Mouse (Mus musculus): ENCODE data around the gene Gm44805. TPM values are rescaled to one million over a fixed set of nuclear protein-coding genes. Genes with fewer than 3 reads are reported as not detected.

The Gm44805 gene
- polyA plus RNA-seq, 1 experiment from 2014 or later = not detected

DNA sequence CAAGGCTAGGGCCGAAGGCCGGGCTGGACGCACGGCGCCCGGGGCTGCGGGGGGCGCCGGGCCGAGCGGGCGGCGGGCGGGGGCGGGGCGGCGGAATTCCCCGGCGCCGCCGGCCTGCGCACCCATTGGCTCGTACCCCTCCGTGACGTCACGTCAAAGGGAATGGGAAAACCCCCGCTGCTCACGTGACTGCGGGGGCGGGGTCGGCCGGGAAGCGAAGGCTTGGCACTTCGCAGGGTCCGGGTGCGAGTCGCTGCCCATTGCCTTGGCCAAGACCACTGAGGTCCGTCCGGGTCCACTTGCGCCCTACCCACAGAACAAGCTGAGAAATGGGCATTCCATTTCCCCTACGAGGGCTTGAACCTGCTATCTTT is 51.9 kb downstream of the Gm44805 start, which contains the start of gene Relb:
Gene Relb (minus strand): TSS at position 78 of the 374 bp plus-strand sequence.
- H3K4me2 ChIP-seq (ENCODE audit: low read depth, low read length) = peak within 1 kb of the TSS; percentile 94
- peak within 1 kb of the TSS; percentile 62; the same call in 1 of the 2 replicates for H3K27ac ChIP-seq (replicated peaks; ENCODE audit: low read depth, low read length)
- DNase-seq (ENCODE audit: low spot score) = peak; percentile 94
- H3K4me1 ChIP-seq (ENCODE audit: control insufficient read depth, insufficient read depth, low read length) = no peaks in the 10 kb centered on the region
- peak within 1 kb of the TSS; percentile 72 for H3K4me3 ChIP-seq (ENCODE audit: low read depth, low read length)
- H3K9ac ChIP-seq (replicated peaks; ENCODE audit: low read length) = peak within 1 kb of the TSS; percentile 50
- peaks cover under 1% of the 10 kb centered on the region; the same call in 1 of the 2 replicates for H3K36me3 ChIP-seq (replicated peaks; ENCODE audit: control insufficient read depth, insufficient read depth, low read depth, low read length)
- ATAC-seq (replicated peaks; ENCODE audit: insufficient number of reproducible peaks, low FRiP score, low TSS enrichment, low read depth) = peak; percentile 34
- no peaks in the 10 kb centered on the region for H3K9me3 ChIP-seq (replicated peaks; ENCODE audit: control insufficient read depth, low read length)
- under 1% methylated on average over 27 of the region's 41 CpGs for WGBS
- no peaks in the 10 kb centered on the region for H3K27me3 ChIP-seq (ENCODE audit: control insufficient read depth, insufficient read depth, low read length)

DNA sequence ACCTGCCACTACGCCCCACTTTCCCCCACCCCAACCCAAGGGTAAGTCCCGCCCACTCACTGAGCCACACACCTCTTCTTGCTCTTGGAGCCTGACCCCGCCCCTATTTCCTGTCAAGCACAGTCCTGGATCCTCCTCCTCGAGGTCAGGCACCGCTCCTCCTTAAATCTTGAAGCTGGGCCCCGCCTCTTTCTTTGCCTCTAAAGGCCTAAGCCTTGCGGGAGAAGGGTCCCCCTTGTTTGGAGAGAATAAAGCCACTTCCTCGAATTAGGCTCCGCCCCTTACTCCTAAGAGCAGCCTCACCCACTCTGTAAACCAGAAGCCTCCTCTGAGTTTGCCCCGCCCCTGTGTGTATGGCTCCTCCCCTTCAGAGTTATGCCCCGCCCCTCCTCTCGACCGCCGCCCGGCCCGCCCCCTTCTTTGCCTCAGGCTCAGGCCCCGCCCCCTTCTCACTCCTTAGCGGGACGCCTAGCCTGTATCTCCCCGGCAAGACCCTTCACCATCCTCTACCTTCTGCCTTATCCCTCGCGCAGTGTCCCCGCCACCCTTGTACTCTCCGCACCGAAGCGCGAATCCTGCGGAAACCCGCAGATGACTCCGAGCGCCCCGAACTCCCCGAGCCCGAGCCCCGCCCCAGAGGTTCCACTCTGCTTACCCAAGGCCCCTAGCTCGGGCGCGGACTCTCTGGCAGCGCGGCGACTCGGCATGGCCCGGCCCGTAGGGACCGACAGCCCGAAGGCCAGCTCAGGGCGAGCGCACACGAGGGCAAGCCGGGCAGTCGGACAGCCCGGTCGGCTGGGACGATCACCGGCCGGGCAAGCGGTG is 52.5 kb downstream of the Gm44805 start:
- H3K27ac ChIP-seq (replicated peaks; ENCODE audit: low read depth, low read length) = peak overlapping the region; percentile 62; the same call in 1 of the 2 replicates
- H3K9ac ChIP-seq (replicated peaks; ENCODE audit: low read length) = peak overlapping the region; percentile 50
- H3K4me1 ChIP-seq (ENCODE audit: control insufficient read depth, insufficient read depth, low read length) = no peaks in the 10 kb centered on the region
- H3K36me3 ChIP-seq (replicated peaks; ENCODE audit: control insufficient read depth, insufficient read depth, low read depth, low read length) = no peaks in the 10 kb centered on the region
- WGBS = 1% methylated on average over 48 of the region's 57 CpGs
- H3K4me2 ChIP-seq (ENCODE audit: low read depth, low read length) = peak overlapping the region; percentile 94
- DNase-seq (ENCODE audit: low spot score) (peak; percentile 90), ATAC-seq (replicated peaks; ENCODE audit: insufficient number of reproducible peaks, low FRiP score, low TSS enrichment, low read depth) (peak; percentile 89)
- no peaks in the 10 kb centered on the region for H3K27me3 ChIP-seq (ENCODE audit: control insufficient read depth, insufficient read depth, low read length)
- H3K4me3 ChIP-seq (ENCODE audit: low read depth, low read length) = peak overlapping the region; percentile 72
- no peaks in the 10 kb centered on the region for H3K9me3 ChIP-seq (replicated peaks; ENCODE audit: control insufficient read depth, low read length)

DNA sequence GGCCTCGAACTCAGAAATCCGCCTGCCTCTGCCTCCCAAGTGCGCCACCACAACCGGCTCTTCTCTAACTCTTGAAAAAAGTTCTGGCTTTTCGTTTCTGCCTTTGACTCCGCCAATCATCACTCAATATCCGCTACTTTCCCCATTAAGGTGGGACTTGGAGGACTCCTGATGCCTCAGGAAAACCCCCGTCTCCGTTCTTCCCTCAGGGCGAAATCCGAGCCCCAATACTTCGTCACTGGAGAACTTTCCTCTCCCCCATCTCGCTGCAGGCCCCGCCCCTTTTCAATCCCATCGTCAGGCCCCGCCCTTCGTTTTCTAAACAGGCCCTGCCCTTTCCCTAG is 53.1 kb downstream of the Gm44805 start:
- peak overlapping the region; percentile 72 for H3K4me3 ChIP-seq (ENCODE audit: low read depth, low read length)
- H3K27ac ChIP-seq (replicated peaks; ENCODE audit: low read depth, low read length) = 0 out of 2 replicates have a peak overlapping the region, but pooled peaks have one; percentile 4
- no peak overlapping the region for H3K9ac ChIP-seq (replicated peaks; ENCODE audit: low read length)
- DNase-seq (ENCODE audit: low spot score) (no peak), ATAC-seq (replicated peaks; ENCODE audit: insufficient number of reproducible peaks, low FRiP score, low TSS enrichment, low read depth) (no peak)
- no peaks in the 10 kb centered on the region for H3K9me3 ChIP-seq (replicated peaks; ENCODE audit: control insufficient read depth, low read length)
- no peaks in the 10 kb centered on the region for H3K27me3 ChIP-seq (ENCODE audit: control insufficient read depth, insufficient read depth, low read length)
- no peaks in the 10 kb centered on the region for H3K36me3 ChIP-seq (replicated peaks; ENCODE audit: control insufficient read depth, insufficient read depth, low read depth, low read length)
- WGBS = 15% methylated on average over 17 of the region's 17 CpGs
- H3K4me2 ChIP-seq (ENCODE audit: low read depth, low read length) = peak overlapping the region; percentile 94
- H3K4me1 ChIP-seq (ENCODE audit: control insufficient read depth, insufficient read depth, low read length) = no peaks in the 10 kb centered on the region

DNA sequence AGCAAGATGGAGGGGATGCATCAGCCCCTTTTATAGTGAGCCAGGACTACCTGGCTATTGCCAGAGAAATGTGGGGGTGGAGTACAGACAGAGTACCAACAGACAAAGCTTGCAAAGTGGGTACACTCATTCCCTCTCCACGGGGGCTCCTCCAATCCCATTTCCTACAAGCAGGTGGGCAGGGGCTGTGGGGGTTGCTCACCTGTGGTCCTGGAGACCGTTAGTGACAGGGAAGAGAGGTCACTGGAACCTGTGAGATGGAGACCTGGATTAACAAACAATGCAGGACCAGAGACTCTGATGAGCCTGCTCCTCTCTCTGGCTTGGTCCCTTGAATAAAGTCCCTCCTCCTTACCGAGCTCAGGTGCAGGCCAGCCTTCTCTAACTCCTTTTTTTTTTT is 53.5 kb downstream of the Gm44805 start:
- Histone ChIP-seq H3K9me3 (replicated peaks; ENCODE audit: control insufficient read depth, low read length) (no peaks in the 10 kb centered on the region), H3K4me2 (ENCODE audit: low read depth, low read length) (no peak overlapping the region), H3K4me3 (ENCODE audit: low read depth, low read length) (no peak overlapping the region), H3K9ac (replicated peaks; ENCODE audit: low read length) (no peak overlapping the region), H3K4me1 (ENCODE audit: control insufficient read depth, insufficient read depth, low read length) (no peaks in the 10 kb centered on the region), H3K27ac (replicated peaks; ENCODE audit: low read depth, low read length) (no peak overlapping the region), H3K27me3 (ENCODE audit: control insufficient read depth, insufficient read depth, low read length) (no peaks in the 10 kb centered on the region), H3K36me3 (replicated peaks; ENCODE audit: control insufficient read depth, insufficient read depth, low read depth, low read length) (no peaks in the 10 kb centered on the region)
- DNase-seq (ENCODE audit: low spot score) = no peak
- ATAC-seq (replicated peaks; ENCODE audit: insufficient number of reproducible peaks, low FRiP score, low TSS enrichment, low read depth) = no peak
- 62% methylated on average over 3 of the region's 3 CpGs for WGBS

DNA sequence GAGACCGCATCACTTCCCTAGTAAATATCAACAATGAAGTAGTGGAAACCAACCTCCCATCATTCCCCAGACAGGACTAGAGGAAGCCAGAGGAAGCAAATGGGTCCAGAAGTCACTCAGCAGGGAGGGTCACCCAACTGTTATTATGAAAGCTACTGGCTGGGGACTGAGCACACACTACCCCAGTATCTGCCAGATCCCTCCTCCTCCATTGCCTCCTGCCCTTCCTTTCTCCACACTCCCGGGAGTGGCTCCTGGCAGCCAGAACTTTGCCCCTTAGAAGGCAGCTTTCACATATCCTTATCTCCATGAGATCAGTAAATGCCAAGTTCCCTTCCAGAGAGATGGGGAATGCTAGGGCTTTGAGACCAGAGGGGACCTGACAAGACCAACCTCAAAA is 57.8 kb downstream of the Gm44805 start:
- DNase-seq (ENCODE audit: low spot score) (no peak), ATAC-seq (replicated peaks; ENCODE audit: insufficient number of reproducible peaks, low FRiP score, low TSS enrichment, low read depth) (no peak)
- 50% methylated on average over 2 of the region's 2 CpGs for WGBS
- Histone ChIP-seq H3K4me3 (ENCODE audit: low read depth, low read length) (no peak overlapping the region), H3K4me2 (ENCODE audit: low read depth, low read length) (no peak overlapping the region), H3K9me3 (replicated peaks; ENCODE audit: control insufficient read depth, low read length) (no peaks in the 10 kb centered on the region), H3K27me3 (ENCODE audit: control insufficient read depth, insufficient read depth, low read length) (no peaks in the 10 kb centered on the region), H3K4me1 (ENCODE audit: control insufficient read depth, insufficient read depth, low read length) (no peaks in the 10 kb centered on the region), H3K36me3 (replicated peaks; ENCODE audit: control insufficient read depth, insufficient read depth, low read depth, low read length) (no peaks in the 10 kb centered on the region), H3K9ac (replicated peaks; ENCODE audit: low read length) (no peak overlapping the region), H3K27ac (replicated peaks; ENCODE audit: low read depth, low read length) (no peak overlapping the region)

DNA sequence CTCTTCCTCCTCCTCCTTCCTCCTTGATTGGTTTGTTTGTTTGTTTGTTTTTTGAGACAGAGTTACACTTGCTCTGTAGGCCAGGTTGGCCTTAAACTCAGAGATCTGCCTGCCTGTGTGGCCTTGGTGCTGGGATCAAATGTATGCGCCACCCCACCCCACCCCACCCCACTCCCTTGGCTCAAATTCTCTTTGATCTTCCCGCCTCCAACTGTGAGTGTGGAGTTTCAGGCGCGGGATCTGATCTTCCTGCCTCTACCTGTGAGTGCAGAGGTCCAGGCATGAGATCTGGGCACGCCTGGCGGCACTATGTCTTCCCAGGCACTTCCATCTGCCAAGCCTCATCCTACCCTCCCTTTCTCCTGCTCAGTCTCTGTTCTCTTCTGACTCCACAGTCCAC is 59.0 kb downstream of the Gm44805 start:
- DNase-seq (ENCODE audit: low spot score) (no peak), ATAC-seq (replicated peaks; ENCODE audit: insufficient number of reproducible peaks, low FRiP score, low TSS enrichment, low read depth) (no peak)
- no peaks in the 10 kb centered on the region for H3K27me3 ChIP-seq (ENCODE audit: control insufficient read depth, insufficient read depth, low read length)
- H3K4me1 ChIP-seq (ENCODE audit: control insufficient read depth, insufficient read depth, low read length) = no peaks in the 10 kb centered on the region
- H3K4me2 ChIP-seq (ENCODE audit: low read depth, low read length) = no peak overlapping the region
- no peak overlapping the region for H3K4me3 ChIP-seq (ENCODE audit: low read depth, low read length)
- 49% methylated on average over 6 of the region's 6 CpGs for WGBS
- no peak overlapping the region for H3K9ac ChIP-seq (replicated peaks; ENCODE audit: low read length)
- H3K27ac ChIP-seq (replicated peaks; ENCODE audit: low read depth, low read length) = no peak overlapping the region
- no peaks in the 10 kb centered on the region for H3K9me3 ChIP-seq (replicated peaks; ENCODE audit: control insufficient read depth, low read length)
- no peaks in the 10 kb centered on the region for H3K36me3 ChIP-seq (replicated peaks; ENCODE audit: control insufficient read depth, insufficient read depth, low read depth, low read length)

Other genes starting within 250 kb of the Gm44805 start
- 7.9 and 8.6 TPM in 2 replicates for gene Mark4, start 222.6 kb downstream of the Gm44805 start, polyA plus RNA-seq (2014; fragmentation: Nextera tagmentation; extraction: Ambion mirVana)
- 1.2 and 1.7 TPM in 2 replicates for gene Exoc3l2, start 218.1 kb downstream of the Gm44805 start, polyA plus RNA-seq (2014; fragmentation: Nextera tagmentation; extraction: Ambion mirVana)
- gene Bloc1s3, start 173.1 kb downstream of the Gm44805 start, polyA plus RNA-seq (2014; fragmentation: Nextera tagmentation; extraction: Ambion mirVana) = 2.3 and 2.6 TPM in 2 replicates
- 51.7 and 58.2 TPM in 2 replicates for gene Trappc6a, start 173.0 kb downstream of the Gm44805 start, polyA plus RNA-seq (2014; fragmentation: Nextera tagmentation; extraction: Ambion mirVana)
- gene Nkpd1, start 163.6 kb downstream of the Gm44805 start, polyA plus RNA-seq (2014; fragmentation: Nextera tagmentation; extraction: Ambion mirVana) = 0.08 TPM in 1 of 2 replicates, not detected in the other
- 3.6 and 3.7 TPM in 2 replicates for gene Ppp1r37, start 118.3 kb downstream of the Gm44805 start, polyA plus RNA-seq (2014; fragmentation: Nextera tagmentation; extraction: Ambion mirVana)
- gene Zfp296, start 104.1 kb downstream of the Gm44805 start, polyA plus RNA-seq (2014; fragmentation: Nextera tagmentation; extraction: Ambion mirVana) = 0.22 and 0.31 TPM in 2 replicates
- 158 and 167 TPM in 2 replicates for gene Gemin7, start 103.8 kb downstream of the Gm44805 start, polyA plus RNA-seq (2014; fragmentation: Nextera tagmentation; extraction: Ambion mirVana)
- 36.0 and 37.4 TPM in 2 replicates for gene Clasrp, start 76.9 kb downstream of the Gm44805 start, polyA plus RNA-seq (2014; fragmentation: Nextera tagmentation; extraction: Ambion mirVana)
- gene Relb, start 52.0 kb downstream of the Gm44805 start, polyA plus RNA-seq (2014; fragmentation: Nextera tagmentation; extraction: Ambion mirVana) = 3.8 and 4.3 TPM in 2 replicates
- 92.5 and 94.7 TPM in 2 replicates for gene Clptm1, start 16.4 kb downstream of the Gm44805 start, polyA plus RNA-seq (2014; fragmentation: Nextera tagmentation; extraction: Ambion mirVana)
- gene Apoc2, start 3.5 kb downstream of the Gm44805 start, polyA plus RNA-seq (2014; fragmentation: Nextera tagmentation; extraction: Ambion mirVana) = 0.41 and 0.82 TPM in 2 replicates
- gene Apoc4, start 56 bp upstream of the Gm44805 start, polyA plus RNA-seq (2014; fragmentation: Nextera tagmentation; extraction: Ambion mirVana) = not detected in 2 replicates
- gene Apoc1, start 11.2 kb upstream of the Gm44805 start, polyA plus RNA-seq (2014; fragmentation: Nextera tagmentation; extraction: Ambion mirVana) = 5.4 and 6.1 TPM in 2 replicates
- gene Apoe, start 17.8 kb upstream of the Gm44805 start, polyA plus RNA-seq (2014; fragmentation: Nextera tagmentation; extraction: Ambion mirVana) = 180 and 210 TPM in 2 replicates
- 123 and 131 TPM in 2 replicates for gene Tomm40, start 34.0 kb upstream of the Gm44805 start, polyA plus RNA-seq (2014; fragmentation: Nextera tagmentation; extraction: Ambion mirVana)
- 69.8 and 73.0 TPM in 2 replicates for gene Nectin2, start 69.1 kb upstream of the Gm44805 start, polyA plus RNA-seq (2014; fragmentation: Nextera tagmentation; extraction: Ambion mirVana)
- gene Bcam, start 89.6 kb upstream of the Gm44805 start, polyA plus RNA-seq (2014; fragmentation: Nextera tagmentation; extraction: Ambion mirVana) = 43.8 and 52.0 TPM in 2 replicates
- 1.1 and 1.7 TPM in 2 replicates for gene Cblc, start 115.4 kb upstream of the Gm44805 start, polyA plus RNA-seq (2014; fragmentation: Nextera tagmentation; extraction: Ambion mirVana)
- 1.4 and 2.2 TPM in 2 replicates for gene Bcl3, start 141.3 kb upstream of the Gm44805 start, polyA plus RNA-seq (2014; fragmentation: Nextera tagmentation; extraction: Ambion mirVana)
- not detected in 2 replicates for gene Gm19345, start 170.6 kb upstream of the Gm44805 start, polyA plus RNA-seq (2014; fragmentation: Nextera tagmentation; extraction: Ambion mirVana)
- not detected in 2 replicates for gene Ceacam16, start 179.9 kb upstream of the Gm44805 start, polyA plus RNA-seq (2014; fragmentation: Nextera tagmentation; extraction: Ambion mirVana)
- not detected in 2 replicates for gene Ceacam19, start 206.5 kb upstream of the Gm44805 start, polyA plus RNA-seq (2014; fragmentation: Nextera tagmentation; extraction: Ambion mirVana)
- gene Pvr, start 239.7 kb upstream of the Gm44805 start, polyA plus RNA-seq (2014; fragmentation: Nextera tagmentation; extraction: Ambion mirVana) = 4.2 and 4.8 TPM in 2 replicates

All from embryonic facial prominence, embryonic 11.5 days (tissue).